ENCODE assay signal across 32 mouse cellular contexts in genomic region chr2:116963116-116963873, GRCm38 (mm10).
DNase-seq lines count a peak whose midpoint lies in the region; ATAC-seq and TF ChIP-seq lines count a peak whose summit lies in the region.
"Had no signal": no experiment of that assay in that cellular context is flagged by ENCODE, and none has a peak within 500 bp of the region (broad histone marks: within the 10 kb centered on the region; RNA-seq: fewer than 3 reads in every experiment).

No protein-coding gene starts in this region.

- DNase-seq in left cerebral cortex, adult 2 months (ENCODE audit: extremely low spot score in 1 of 2, low spot score in 2 of 2): no peak
- no peak for DNase-seq in left cerebral cortex, postnatal 10 days (ENCODE audit: extremely low spot score in 1 of 2, low spot score in 2 of 2)
- DNase-seq in A20 (ENCODE audit: low read depth, low spot score): peak; percentile 43
- peak; percentile 54 for DNase-seq in brain, adult 2 months (ENCODE audit: low read depth, low spot score)
- no peak for DNase-seq in kidney, adult 11 months
- DNase-seq in layer of hippocampus, postnatal 36 days: no peak
- DNase-seq in kidney, adult 8-10 months: no peak
- DNase-seq: adrenal gland, postnatal 25 days; cerebellum, adult 18-20 months; cerebellum, postnatal 10 days; forebrain, postnatal 0 days; gastrocnemius, postnatal 25 days; heart, adult 2 months; heart, postnatal 10 days; kidney, adult 2 months; left cerebral cortex, postnatal 4 days; liver, postnatal 0 days; lung, postnatal 36 days; right cerebral cortex, postnatal 25 days had no signal

- intact Hi-C loops in left cerebral cortex, adult 2 months (cut with DNase I): no loop called here
- intact Hi-C loops in left cerebral cortex, postnatal 10 days (cut with DNase I): loop anchor here (5.0 kb wide), 1 partner anchor 46 kb away; no protein-coding TSS in a partner anchor

- TF ChIP-seq CTCF in left cerebral cortex, adult 2 months (IDR thresholded peaks at IDR 0.05): no peak

- peak; percentile 63; the same call in 1 of the 2 replicates for ATAC-seq in megakaryocyte progenitor cell, adult 5-6 weeks (replicated peaks; ENCODE audit: poor library complexity)
- ATAC-seq: forebrain, postnatal 0 days; inflammation-experienced regulatory T-cells, adult 6 months; liver, embryonic 12.5 days; liver, postnatal 0 days; midbrain, embryonic 13.5 days; Patski had no signal

- H3K4me3 ChIP-seq in left cerebral cortex, adult 2 months: no peak overlapping the region
- H3K4me3 ChIP-seq: embryonic facial prominence, embryonic 10.5 days; embryonic facial prominence, embryonic 15.5 days; forebrain, embryonic 12.5 days; heart, adult 2 months; heart, embryonic 13.5 days; hindbrain, embryonic 10.5 days; hindbrain, embryonic 15.5 days; liver, embryonic 12.5 days; midbrain, embryonic 13.5 days; neural tube, embryonic 13.5 days had no signal

- H3K27ac ChIP-seq in left cerebral cortex, adult 2 months: peak overlapping the region; percentile 71
- H3K27ac ChIP-seq: embryonic facial prominence, embryonic 10.5 days; embryonic facial prominence, embryonic 15.5 days; forebrain, embryonic 12.5 days; heart, adult 2 months; heart, embryonic 13.5 days; hindbrain, embryonic 10.5 days; hindbrain, embryonic 15.5 days; kidney, postnatal 0 days; liver, embryonic 12.5 days; midbrain, embryonic 13.5 days; neural tube, embryonic 13.5 days had no signal

Comparison
In these comparisons a context has a peak if more than half of its experiments do, and no peak if none do; other contexts are left out.
1. DNase-seq: peak in A20 (single experiment) and brain, adult 2 months (single experiment); none in left cerebral cortex, adult 2 months (0 of 2), left cerebral cortex, postnatal 10 days (0 of 2), kidney, adult 11 months (single experiment), layer of hippocampus, postnatal 36 days (0 of 2) and kidney, adult 8-10 months (0 of 2).